Mouse (Mus musculus) heart, postnatal 4 days (tissue): Measurements from ENCODE around the gene Cep95. TPM values are rescaled to one million over a fixed set of nuclear protein-coding genes. Genes with fewer than 3 reads are reported as not detected.
"Not testable (repeated sequence)": the region's sequence is repeated elsewhere in the genome, so short reads cannot be mapped to it uniquely, and the experiment has no call there.

Experiments used
- DNase-seq: peaks from one replicate; pipeline ENCODE4 v3.0.0; 2021
- total RNA-seq, 2 experiments: library from RNA; stranded (reverse); gene quantifications; 2 replicates each; pipeline ENCODE4 v1.2.3; 2021

Gene Cep95
- 1 to 10 TPM; 6.8 to 9.3 TPM for total RNA-seq

DNA sequence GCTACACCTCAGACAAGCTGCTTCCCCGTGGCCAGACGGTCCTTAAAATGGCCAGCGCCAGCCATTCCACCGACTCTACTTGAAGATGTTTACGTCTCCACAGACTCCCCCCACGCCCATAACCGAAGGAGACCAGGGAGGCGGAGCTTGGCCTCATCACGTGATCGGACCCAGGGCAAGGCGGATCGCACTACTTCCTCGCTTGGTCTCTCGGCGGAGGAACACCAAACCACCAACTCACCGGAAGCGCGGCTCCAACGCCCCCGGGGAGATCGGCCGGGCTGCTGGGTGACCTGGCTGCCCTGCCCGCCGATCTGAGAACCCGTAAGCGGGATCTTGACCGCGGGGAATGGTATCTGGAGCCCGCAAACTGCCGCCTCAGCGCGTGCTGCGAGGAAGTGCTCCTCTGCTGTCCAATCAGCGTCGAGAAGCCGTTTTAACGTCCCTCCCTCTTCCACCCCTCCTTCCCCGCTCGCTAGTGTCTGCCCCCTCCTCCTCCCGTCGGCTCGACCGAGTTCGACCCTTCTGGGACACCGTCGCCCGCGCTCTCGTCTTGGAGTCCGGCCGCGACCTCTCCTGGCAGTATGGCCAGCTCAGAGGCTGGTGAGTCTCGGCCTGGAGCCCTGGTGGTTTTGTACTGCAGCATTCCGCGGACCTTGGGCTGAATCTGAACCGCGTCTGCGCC, at the start of gene Cep95, which contains the start of gene Ddx5:
Gene Cep95 (plus strand): TSS at position 478 of the 685 bp plus-strand sequence.
Gene Ddx5 (minus strand): TSS at position 411 of the 685 bp plus-strand sequence.
- DNase-seq = peak; percentile 97

DNA sequence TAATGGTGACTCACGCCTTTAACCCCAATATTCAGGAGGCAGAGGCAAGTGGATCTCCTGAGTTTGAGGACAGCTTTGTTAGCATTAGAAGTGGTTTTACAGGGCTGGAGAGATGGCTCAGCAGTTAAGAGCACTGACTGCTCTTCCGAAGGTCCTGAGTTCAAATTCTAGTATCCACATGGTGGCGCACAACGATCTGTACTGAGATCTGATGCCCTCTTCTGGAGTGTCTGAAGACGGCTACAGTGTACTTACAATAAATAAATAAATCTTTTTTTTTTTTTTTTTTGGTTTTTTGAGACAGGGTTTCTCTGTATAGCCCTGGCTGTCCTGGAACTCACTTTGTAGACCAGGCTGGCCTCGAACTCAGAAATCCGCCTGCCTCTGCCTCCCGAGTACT, 48.3 kb upstream of the Cep95 start:
- not testable (repeated sequence) for DNase-seq

DNA sequence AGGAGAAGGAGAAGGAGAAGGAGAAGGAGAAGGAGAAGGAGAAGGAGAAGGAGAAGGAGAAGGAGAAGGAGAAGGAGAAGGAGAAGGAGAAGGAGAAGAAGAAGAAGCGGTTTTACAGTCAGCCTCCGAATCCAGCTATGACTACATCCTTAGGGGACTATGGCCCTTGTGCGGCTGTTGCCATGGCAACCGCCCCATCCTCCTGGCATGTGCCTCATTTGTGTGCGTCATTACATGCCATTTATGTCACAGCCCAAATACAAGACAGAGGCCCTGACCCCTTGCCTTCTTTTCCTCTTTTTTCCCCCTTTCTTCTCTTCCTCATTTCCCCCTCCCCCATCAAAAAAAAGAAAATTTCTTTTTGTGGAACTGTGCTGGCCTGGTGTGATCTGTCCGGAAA, 47.8 kb upstream of the Cep95 start:
- peak; percentile 24 for DNase-seq

DNA sequence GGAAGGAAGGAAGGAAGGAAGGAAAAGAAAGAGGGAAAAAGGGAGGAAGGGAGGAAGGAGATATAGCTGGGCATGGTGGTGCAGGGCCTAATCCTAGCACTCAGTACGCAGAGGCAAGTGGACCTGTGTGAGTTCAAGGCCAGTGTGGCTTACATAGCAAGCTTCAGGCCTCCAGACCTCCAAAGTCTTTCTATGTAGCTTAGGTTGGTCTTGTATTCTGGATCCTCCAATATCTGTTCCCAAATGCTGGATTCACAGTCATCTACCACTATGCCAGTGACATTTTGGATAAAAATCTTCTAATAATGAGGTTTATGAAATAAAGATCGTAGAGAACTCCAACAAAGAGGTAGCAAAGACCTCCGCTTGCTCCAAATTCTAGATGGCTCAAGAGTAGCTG, 47.2 kb upstream of the Cep95 start:
- no peak for DNase-seq

DNA sequence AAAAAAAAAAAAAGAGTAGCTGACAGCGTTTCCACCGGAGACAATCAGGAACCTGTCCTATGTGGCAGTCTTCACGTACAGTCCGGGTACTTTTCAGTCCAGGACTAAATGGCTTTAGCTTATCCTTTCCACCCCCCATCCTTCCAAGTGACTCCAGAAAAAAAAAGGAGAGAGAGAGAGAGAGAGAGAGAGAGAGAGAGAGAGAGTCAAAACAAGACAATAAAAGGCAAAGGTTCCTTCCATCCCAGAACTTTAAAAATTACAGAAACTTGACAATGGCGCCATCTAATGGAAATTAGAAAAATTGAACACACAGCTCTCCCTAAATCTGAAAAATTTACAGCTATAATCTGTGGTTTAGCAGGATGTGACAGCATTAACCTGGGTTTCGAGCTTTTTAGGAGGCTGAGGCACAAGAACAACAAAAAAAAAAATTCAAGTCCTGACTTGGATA, 46.6 kb upstream of the Cep95 start:
- no peak for DNase-seq

DNA sequence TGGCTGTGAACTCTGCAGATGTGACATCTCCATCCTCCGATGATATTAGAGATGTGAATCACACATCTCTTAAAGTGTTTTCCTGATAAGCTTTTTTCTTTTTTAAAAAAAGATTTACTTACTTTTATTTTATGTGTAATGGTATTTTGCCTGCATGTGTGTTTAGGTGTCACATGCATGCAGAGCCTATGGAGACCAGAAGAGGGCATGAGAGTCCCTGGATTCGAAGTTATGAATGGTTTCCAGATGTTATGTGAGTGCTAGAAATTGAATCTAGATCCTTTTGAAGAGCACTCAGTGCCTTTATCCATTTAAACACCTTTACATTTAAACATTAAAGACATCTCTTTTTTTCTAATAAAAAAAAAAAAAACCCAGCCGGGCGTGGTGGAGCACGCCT, 44.1 kb upstream of the Cep95 start:
- no peak for DNase-seq

DNA sequence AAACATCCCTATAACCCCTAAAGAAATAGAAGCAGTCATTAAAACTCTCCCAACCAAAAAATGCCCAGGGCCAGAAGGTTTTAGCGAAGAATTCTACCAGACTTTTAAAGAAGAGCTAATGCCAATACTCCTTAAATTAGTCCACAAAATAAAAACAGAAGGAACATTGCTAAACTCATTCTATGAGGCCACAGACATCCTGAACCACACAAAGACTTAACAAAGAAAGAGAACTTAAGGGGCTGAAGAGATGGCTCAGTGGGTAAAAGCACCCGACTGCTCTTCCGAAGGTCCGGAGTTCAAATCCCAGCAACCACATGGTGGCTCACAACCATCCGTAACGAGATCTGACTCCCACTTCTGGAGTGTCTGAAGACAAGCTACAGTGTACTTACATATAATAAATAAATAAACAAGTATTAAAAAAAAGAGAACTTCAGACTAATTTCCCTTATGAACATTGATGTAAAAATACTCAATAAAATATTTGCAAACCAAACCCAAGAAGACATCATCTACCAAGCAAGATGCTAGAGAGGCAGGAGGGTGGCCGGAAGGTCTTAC, 39.4 kb upstream of the Cep95 start:
- DNase-seq = not testable (repeated sequence)

DNA sequence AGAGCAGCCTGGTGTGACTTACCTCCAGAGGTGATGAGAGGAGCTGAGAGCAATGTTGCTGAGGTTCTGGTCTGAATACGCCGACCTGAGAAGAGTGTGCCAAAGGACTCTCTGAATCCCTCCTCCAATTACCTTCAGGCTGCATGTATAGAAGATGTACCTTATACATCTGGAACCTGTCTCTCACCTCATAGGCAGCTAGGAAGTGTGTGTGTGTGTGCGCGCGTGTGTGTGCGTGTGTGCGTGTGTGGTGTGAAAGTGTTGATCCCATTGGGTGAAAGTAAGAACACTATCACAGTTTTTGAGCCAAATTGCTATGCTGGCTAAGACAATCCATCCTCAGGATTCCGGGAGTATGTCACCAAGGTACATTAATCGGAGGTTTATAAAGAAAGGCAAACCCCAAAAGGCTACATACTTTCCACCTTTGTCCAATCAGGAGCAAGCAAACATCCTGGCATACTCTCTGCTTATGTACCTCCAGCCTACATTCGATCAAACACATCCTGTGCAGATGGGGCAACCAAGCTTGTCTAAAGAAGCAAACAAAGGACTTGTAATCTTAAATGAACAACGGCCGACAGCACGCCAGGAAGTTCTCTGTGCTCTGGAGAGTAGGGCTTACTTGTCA, 38.8 kb upstream of the Cep95 start, which contains the start of gene Pecam1:
Gene Pecam1 (minus strand): TSS at position 508 of the 631 bp plus-strand sequence.
- DNase-seq = no peak

DNA sequence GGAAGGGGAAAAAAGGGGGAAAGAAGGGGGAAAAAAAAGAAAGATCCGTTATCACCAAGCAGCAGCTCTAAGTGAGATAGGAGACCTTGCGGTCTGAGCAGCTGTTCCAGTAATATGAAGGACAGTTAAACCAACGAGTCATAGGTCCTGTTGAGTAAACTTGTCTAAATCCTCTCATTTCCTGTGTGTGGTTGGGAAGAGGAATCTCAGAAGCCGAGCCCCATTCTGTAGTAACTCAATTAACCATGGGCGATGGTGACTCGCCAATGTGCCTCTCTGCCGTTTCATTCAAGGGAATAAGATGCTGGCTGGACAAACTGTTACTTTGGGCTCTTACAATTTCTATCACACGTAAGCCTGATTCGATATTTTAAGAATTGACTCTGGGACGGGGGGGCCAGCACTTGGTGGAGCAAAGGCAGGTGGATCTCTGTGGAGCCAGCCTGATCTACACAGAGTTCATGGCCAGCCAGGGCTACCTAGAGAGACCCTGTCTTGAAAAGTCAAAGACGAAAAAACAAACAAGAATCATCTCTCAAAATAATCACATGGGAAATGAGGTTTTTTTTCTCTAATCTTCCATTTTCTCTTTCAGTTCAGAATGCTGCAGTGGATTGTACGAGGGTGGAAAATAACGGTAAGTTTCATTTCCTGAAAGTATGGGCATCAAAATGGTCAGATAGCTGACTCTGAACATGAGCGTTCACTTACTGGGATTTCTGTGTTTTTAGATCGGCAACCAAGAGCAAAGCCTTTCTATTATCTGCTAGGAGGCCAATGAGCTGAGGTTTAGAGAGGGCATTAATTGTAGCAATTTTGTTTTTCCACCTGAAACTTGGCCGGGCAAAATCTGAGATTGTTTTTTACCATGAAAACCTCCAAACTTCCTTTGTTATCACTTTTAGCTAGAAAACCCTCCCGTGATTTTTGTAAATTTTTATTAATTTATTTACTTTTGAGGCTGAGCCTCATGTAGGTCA, 37.7 kb upstream of the Cep95 start, which contains the start of gene Milr1:
Gene Milr1 (plus strand): TSS at position 188 of the 980 bp plus-strand sequence.
- DNase-seq = no peak

DNA sequence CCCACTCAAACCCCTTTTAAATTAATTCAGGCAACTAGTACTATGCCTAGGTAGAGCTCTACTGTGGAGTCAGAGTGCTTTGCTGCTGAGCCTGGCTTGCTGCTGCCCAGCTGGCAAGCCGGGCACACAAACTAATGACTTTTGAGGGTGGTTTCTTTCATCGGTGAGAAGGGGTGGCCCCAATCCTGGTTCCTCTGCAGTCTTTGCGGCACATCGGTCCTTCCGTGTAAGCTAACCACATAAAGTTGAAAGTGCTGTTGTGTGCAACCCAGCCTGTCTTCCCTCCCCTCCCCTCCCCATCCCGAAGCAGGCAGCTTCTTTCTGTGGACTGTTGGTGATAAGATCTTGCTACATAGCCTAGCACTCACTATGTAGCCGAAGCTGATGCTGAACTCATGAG, 36.9 kb upstream of the Cep95 start:
- no peak for DNase-seq

DNA sequence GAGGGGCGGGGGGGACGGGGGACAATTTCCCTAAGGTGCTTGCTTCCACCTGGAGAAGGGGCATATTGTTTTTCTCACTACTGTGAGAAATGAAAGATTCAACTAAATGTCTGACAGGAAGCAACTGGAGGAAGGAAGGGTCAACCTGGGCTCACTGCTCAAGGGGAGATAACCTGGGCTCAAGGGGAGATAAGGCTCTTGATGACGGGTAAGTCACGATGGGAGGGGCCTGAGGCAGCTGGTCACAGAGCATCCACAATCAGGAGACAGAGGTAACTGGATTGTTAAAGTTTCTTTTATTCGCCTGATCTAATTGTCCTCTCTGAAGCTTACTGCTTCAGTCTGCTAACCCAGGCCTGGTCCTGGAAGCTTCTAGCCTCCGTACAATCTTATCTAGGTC, 35.7 kb upstream of the Cep95 start:
- DNase-seq = no peak

DNA sequence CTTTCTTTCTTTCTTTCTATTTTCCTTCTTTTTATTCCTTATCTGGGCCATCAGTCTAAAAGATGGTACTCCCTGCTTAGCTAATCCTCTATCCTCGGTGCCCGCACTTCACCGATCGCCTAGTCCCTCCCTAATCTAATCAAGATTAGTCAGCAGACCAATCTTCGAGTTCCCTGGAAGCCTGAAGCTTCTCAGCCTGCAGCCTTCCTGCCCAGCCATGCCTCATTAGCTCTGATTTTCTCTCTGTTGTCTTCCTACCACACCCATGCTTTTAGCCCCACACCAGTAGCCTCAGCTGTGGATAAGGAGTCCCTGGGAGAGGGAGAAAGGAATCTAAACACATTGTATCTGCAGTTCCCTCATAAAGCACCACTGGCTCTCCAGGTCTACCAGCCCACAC, 33.5 kb upstream of the Cep95 start:
- no peak for DNase-seq

DNA sequence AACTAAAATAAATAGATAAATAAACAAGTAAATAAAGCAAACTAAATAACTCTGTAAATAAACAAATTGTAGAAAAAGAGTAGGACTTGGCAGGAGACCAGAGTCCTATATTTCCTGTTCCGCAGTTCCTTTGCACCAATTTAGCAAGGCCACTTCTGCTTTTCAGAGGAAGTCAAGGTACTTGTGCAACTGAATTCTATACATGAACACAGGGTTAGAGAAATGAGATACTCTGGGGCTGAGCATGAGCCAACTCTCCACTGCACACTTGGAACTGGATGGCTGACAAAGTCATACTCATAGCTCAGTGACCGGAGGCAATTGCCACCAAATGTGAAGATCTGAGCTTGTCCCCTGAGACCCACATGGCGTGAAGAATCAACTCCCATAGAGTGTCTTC, 30.0 kb upstream of the Cep95 start:
- DNase-seq = no peak

DNA sequence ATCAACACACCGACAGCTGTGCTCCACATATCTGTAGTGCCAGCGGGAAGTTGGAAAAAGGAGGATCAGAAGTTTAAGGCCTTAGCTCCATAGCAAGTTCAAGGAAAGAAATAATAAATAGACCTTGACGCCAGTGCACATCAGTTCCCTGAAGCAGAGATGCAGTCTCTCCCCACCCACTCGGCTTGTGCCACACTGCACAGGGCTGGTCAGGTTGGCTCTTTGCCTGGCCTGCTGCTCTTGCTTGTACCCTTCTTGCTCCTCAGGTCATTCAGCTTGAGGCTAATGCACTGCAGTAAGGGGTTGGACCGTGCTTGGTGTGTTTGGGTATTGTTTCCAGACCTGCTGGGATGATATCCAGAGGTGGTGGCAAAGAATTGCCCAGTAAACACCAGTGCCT, 28.5 kb upstream of the Cep95 start:
- no peak for DNase-seq

DNA sequence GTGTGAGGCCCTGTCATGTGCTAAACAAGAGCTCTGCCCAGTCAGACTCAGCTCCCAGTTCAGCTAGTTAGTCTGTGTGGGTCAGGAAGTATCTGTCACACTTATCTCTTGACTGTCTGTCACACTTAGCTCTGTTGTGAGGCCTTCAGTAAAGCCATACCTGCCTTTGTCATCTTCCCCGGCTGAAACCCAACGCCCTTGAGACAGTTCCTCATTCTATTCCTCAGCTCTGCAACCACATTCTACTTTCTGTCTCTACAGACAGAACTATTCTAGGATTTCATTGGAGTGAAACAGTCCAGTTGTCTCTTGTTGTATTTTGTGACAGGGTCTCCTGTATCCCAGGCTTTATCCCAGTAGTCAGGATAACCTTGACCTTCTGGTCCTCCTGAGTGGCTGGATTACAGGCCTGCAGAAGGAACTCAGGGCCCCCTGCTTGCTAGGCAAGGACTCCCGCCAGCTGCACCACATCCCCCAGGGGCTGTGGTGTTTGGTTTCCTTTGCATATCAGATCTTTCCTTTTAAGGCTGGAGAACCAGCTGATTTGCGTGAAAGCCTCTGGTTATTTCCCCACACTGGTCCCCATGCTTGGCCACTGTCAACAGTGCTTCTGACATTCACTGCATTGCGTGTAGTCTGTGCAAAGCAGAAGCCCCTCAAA, 26.8 kb upstream of the Cep95 start:
- DNase-seq = peak; percentile 43

DNA sequence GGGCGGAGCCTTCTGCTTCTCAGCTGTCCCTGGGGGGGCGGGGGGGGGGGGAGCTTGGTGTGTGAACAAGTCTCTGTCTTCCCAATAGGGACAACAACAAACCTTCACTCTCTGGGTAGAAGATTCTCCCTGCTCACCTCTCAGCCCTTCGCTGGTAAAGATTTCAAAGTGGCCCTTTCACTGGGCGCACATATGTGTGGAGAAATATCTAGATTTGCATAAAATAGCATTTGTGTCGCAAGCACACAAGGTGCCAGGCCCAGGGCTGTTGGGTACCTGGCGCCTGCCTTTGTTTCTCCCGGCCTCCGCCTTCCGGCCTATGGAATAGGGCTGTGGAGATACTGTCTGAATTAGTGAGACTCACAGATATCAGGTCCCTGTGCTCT, 26.3 kb upstream of the Cep95 start:
- no peak for DNase-seq

DNA sequence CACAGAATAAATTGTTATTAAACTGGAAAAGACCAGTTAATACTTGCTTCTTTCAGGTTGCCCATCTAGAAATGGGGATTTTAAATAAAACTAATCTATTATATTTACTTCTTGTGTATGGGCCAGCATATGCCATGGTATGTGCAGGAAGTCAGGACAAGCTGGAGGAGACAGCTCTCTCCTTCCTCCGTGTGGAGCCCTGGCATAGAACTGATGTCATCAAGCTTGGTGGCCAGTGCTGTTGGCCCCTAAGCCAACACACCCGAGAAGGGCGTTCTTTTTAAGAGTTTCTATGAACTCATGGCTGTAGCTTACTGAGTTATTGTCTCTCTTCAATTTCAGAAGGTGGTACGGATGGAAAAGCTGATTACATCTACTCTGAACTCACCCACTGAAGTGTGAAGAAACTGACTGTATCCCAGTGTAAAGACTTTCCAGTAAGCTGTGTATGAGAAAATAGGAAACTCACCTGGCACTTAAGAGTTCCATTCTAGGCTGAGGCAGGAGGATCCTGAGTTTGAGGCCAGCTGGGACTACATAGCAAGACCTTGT, 22.4 kb upstream of the Cep95 start:
- DNase-seq = no peak

DNA sequence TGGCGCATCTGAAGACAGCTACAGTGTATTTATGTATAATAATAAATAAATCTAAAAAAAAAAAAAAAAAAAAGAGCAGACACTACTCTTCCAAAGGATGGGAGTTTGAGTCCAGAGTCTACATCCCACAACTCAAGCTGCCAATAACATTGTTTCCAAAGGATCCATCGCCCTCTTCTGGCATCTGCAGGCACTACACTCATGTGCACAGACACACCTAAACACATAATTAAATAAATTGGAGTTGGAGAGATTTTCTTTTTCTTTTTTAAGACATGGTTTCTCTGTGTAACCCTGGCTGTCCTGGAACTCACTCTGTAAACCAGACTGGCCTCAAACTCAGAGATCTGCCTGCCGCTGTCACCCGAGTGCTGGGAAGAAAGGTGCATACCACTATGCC, 21.5 kb upstream of the Cep95 start:
- no peak for DNase-seq

DNA sequence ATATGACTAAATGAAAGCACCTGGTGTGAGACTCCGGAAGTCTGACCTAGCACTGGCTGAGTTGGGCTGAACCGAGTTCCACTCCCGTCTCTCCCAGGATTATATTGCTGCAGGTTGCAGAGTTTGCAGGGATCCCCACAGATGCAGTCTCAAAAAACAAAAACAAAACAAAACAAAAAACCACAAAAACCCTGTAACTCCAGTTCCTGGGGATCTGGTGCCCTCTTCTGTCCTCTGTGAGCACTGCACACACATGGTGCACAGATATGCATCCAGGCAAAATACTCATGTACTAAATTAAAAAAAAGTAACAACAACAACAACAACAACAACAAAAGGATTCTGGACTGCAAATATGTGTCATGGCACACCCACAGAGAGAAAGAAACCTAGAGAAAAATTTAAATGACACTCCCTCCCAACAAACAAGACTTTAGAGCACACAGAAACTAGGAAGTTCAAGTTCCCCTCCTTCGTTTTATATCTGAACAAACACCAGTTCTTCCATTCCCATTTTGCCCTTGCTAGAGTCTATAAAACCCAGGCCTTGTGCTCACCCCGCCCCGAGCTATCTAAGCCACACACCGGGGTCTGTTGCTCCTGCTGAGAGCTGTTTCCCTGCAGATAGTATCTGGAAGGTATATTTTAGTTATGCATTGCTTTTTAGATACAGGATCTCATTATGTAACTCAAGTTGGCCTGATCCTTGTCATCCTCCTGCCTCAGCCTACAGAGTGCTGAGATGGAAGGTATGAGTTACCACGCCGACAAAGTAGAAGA, 18.7 kb upstream of the Cep95 start:
- peak; percentile 21 for DNase-seq

DNA sequence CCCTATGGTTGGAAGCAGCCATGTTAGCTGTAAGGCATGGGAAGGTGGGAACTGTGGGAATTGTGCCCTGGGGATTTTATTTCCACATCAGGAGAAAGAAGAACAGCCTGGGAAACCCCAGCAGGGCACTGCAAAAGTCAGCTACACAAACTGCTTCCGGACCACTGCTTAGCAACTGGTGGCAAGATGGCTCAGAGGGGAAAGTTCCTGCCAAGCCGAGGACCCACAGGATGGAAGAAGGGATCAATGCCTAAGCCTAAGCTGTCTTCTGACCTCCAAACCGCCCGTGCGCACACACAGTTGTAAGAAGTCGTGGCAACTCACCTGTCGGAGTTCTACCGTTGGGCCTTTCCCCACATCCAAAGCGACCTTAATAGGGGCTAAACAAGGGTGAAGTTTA, 16.0 kb upstream of the Cep95 start:
- DNase-seq = no peak

DNA sequence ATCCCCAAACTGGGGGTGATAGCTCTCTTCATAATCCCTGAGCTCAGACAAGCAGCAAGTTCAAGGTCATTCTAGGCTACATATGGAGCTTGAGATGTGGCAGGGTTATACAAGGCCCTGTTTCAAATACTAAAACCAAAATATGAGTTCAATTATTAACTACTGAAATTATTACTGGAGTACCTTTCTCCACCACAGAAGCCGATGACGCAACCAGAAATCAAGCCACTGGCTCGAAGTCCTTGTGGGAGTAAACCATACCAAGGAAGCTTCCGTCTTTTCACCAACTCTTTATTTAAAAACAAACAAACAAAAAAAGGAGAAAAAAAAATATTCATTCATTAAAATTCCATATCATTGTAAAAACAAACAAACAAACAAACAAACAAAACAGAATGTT, 12.1 kb upstream of the Cep95 start:
- no peak for DNase-seq
